Comparison of ENCODE assay signal across 8 mouse cellular contexts in genomic region chr11:117653491-117654351, GRCm38 (mm10). TPM values are rescaled to one million over a fixed set of nuclear protein-coding genes. Genes with fewer than 3 reads are reported as not detected.
DNase-seq lines count a peak whose midpoint lies in the region; ATAC-seq and TF ChIP-seq lines count a peak whose summit lies in the region.

TSS of gene Tnrc6c (plus strand) at chr11:117654289.

- under 1% methylated on average over 61 of the region's 62 CpGs for WGBS in heart, embryonic 13.5 days
- 1% methylated on average over 62 of the region's 62 CpGs for WGBS in liver, embryonic 14.5 days (ENCODE audit: insufficient replicate concordance)
- under 1% methylated on average over 62 of the region's 62 CpGs for WGBS in neural tube, embryonic 13.5 days

- H3K27me3 ChIP-seq in C2C12 (ENCODE audit: control insufficient read depth, insufficient read depth, insufficient read length): peaks cover 5% of the 10 kb centered on the region
- H3K27me3 ChIP-seq in heart, embryonic 13.5 days (replicated peaks): peaks cover 32% of the 10 kb centered on the region
- H3K27me3 ChIP-seq in liver, embryonic 14.5 days (ENCODE audit: control insufficient read depth, insufficient read depth, low read length): peaks cover 32% of the 10 kb centered on the region
- H3K27me3 ChIP-seq in neural tube, embryonic 13.5 days: peaks cover 19% of the 10 kb centered on the region

- peak within 1 kb of the TSS; percentile 65 for H3K4me3 ChIP-seq in C2C12 (ENCODE audit: insufficient read depth, poor library complexity, severe bottlenecking)
- peak within 1 kb of the TSS; percentile 92 for H3K4me3 ChIP-seq in heart, embryonic 13.5 days
- peak within 1 kb of the TSS; percentile 71 to 78 for H3K4me3 ChIP-seq in liver, embryonic 14.5 days (ENCODE audit: insufficient read depth in 1 of 2, low read depth in 2 of 2, low read length in 2 of 2)
- peak within 1 kb of the TSS; percentile 83 for H3K4me3 ChIP-seq in neural tube, embryonic 13.5 days

- DNase-seq in adrenal gland, postnatal 10 days: peak; percentile 78
- DNase-seq in kidney, postnatal 36 days: peak; percentile 61 to 76
- no peak for DNase-seq in liver, embryonic 14.5 days (ENCODE audit: low read depth in 3 of 3, low spot score in 3 of 3)
- peak; percentile 87 for DNase-seq in testis, postnatal 14 days (ENCODE audit: low spot score)

- H3K36me3 ChIP-seq in C2C12 (ENCODE audit: control insufficient read depth, insufficient read depth): no peaks in the 10 kb centered on the region
- no peaks in the 10 kb centered on the region for H3K36me3 ChIP-seq in heart, embryonic 13.5 days
- no peaks in the 10 kb centered on the region for H3K36me3 ChIP-seq in liver, embryonic 14.5 days (replicated peaks; ENCODE audit: control insufficient read depth, insufficient read depth, low read depth)
- H3K36me3 ChIP-seq in neural tube, embryonic 13.5 days: no peaks in the 10 kb centered on the region

- peaks cover 37% of the 10 kb centered on the region for H3K79me2 ChIP-seq in C2C12 (ENCODE audit: control insufficient read depth, insufficient read depth)

- H3K9me3 ChIP-seq in heart, embryonic 13.5 days: no peaks in the 10 kb centered on the region
- no peaks in the 10 kb centered on the region for H3K9me3 ChIP-seq in liver, embryonic 14.5 days (ENCODE audit: control insufficient read depth, low read length)
- no peaks in the 10 kb centered on the region for H3K9me3 ChIP-seq in neural tube, embryonic 13.5 days

- H3K9ac ChIP-seq in heart, embryonic 13.5 days: peak within 1 kb of the TSS; percentile 97
- peak within 1 kb of the TSS; percentile 75 for H3K9ac ChIP-seq in liver, embryonic 14.5 days (replicated peaks)
- peak within 1 kb of the TSS; percentile 98 for H3K9ac ChIP-seq in neural tube, embryonic 13.5 days

- peaks cover 35% of the 10 kb centered on the region for H3K4me1 ChIP-seq in heart, embryonic 13.5 days
- peaks cover 6 to 14% of the 10 kb centered on the region in 2 experiments for H3K4me1 ChIP-seq in liver, embryonic 14.5 days (replicated peaks; ENCODE audit: control insufficient read depth in 2 of 2, insufficient read depth in 2 of 2, low read length in 1 of 2)
- peaks cover 41% of the 10 kb centered on the region for H3K4me1 ChIP-seq in neural tube, embryonic 13.5 days (replicated peaks)

- H3K79me3 ChIP-seq in C2C12 (ENCODE audit: low read depth): peaks cover 27% of the 10 kb centered on the region

- ATAC-seq in erythroid progenitor cell, adult 5-6 weeks (replicated peaks; ENCODE audit: low FRiP score, poor library complexity, severe bottlenecking): peak; percentile 43
- ATAC-seq in heart, embryonic 13.5 days (ENCODE audit: extremely low read depth, insufficient number of reproducible peaks, low FRiP score, low TSS enrichment): peak; percentile 72
- peak; percentile 74 for ATAC-seq in liver, embryonic 14.5 days (ENCODE audit: insufficient read depth)
- peak; percentile 96 for ATAC-seq in neural tube, embryonic 13.5 days (ENCODE audit: low read depth)

- H3ac ChIP-seq in C2C12 (ENCODE audit: control insufficient read depth, insufficient read length, low read depth): peak within 1 kb of the TSS; percentile 99

- peak within 1 kb of the TSS; percentile 97 for H3K27ac ChIP-seq in heart, embryonic 13.5 days (replicated peaks)
- peak within 1 kb of the TSS; percentile 19 for H3K27ac ChIP-seq in liver, embryonic 14.5 days
- H3K27ac ChIP-seq in neural tube, embryonic 13.5 days (replicated peaks): peak within 1 kb of the TSS; percentile 99

- H3K4me2 ChIP-seq in heart, embryonic 13.5 days: peak within 1 kb of the TSS; percentile 83
- peak within 1 kb of the TSS; percentile 80 for H3K4me2 ChIP-seq in liver, embryonic 14.5 days (ENCODE audit: low read depth)
- peak within 1 kb of the TSS; percentile 90 for H3K4me2 ChIP-seq in neural tube, embryonic 13.5 days

- TF ChIP-seq EP300 in liver, embryonic 14.5 days (IDR thresholded peaks at IDR 0.05; ENCODE audit: low read depth): no peak

- TF ChIP-seq CTCF in C2C12 (IDR thresholded peaks at IDR 0.05; ENCODE audit: control insufficient read depth, insufficient read depth, insufficient read length): no peak
- no peak for TF ChIP-seq CTCF in liver, embryonic 14.5 days (IDR thresholded peaks at IDR 0.05; ENCODE audit: low read depth)

TF ChIP-seq in C2C12, 6 proteins besides CTCF, POLR2A, EP300 and RAD21:
- no peak for TF ChIP-seq CEBPB (IDR thresholded peaks at IDR 0.05; ENCODE audit: low read depth)
- TF ChIP-seq MYOG (IDR thresholded peaks at IDR 0.05; ENCODE audit: control insufficient read depth, extremely low read depth, insufficient read length): no peak
- TF ChIP-seq USF1 (IDR thresholded peaks at IDR 0.05; ENCODE audit: low read depth): no peak
TF ChIP-seq in C2C12: peak in this region for 0.

RNA-seq across cellular contexts. Expression of gene Tnrc6c, which starts in this region (rescaled TPM):
- 6.3 TPM for polyA plus RNA-seq in C2C12 (2012; fragmentation: generic; extraction: Trizol)
- total RNA-seq in adrenal gland, postnatal 10 days (2021): 10 to 100 TPM; 20.3 to 23.7 TPM
- total RNA-seq in erythroid progenitor cell, adult 5-6 weeks (2015; ENCODE audit: low replicate concordance): 10.8 and 13.4 TPM in 2 replicates
- 11.6 and 13.9 TPM in 2 replicates for total RNA-seq in erythroid progenitor cell, adult 5-6 weeks (2017; ENCODE audit: low replicate concordance)
- 6.0 TPM in 2 replicates for polyA plus RNA-seq in heart, embryonic 13.5 days (2015; fragmentation: Nextera tagmentation; extraction: Ambion mirVana)
- polyA plus RNA-seq in liver, embryonic 14.5 days (2012; rRNA removed): 3.4 and 3.7 TPM in 2 replicates
- 2.4 and 2.6 TPM in 2 replicates for polyA plus RNA-seq in liver, embryonic 14.5 days (2014; fragmentation: Nextera tagmentation; extraction: Ambion mirVana)
- 24.9 and 26.5 TPM in 2 replicates for polyA plus RNA-seq in neural tube, embryonic 13.5 days (2015; fragmentation: Nextera tagmentation; extraction: Ambion mirVana)

Comparison
In these comparisons a context has a peak if more than half of its experiments do, and no peak if none do; other contexts are left out.
1. DNase-seq: peak in adrenal gland, postnatal 10 days (single experiment), kidney, postnatal 36 days (2 of 2) and testis, postnatal 14 days (single experiment); none in liver, embryonic 14.5 days (0 of 3).
2. ATAC-seq: peak in every context shown above with its lines; median percentile 96 in neural tube, embryonic 13.5 days; 74 in liver, embryonic 14.5 days; 72 in heart, embryonic 13.5 days; 43 in erythroid progenitor cell, adult 5-6 weeks.
3. H3K27ac ChIP-seq: peak in every context shown above with its lines; median percentile 99 in neural tube, embryonic 13.5 days; 97 in heart, embryonic 13.5 days; 19 in liver, embryonic 14.5 days.
4. Peak in every context shown above with its lines, with median percentiles within 50 percentile points of each other: H3K4me3 ChIP-seq, H3K4me2 ChIP-seq and H3K9ac ChIP-seq.